Mouse (Mus musculus): Measurements from ENCODE around the gene Olfr414.

The Olfr414 gene

GRCm38 (mm10) chr1:174423764-174424163 is at the start of gene Olfr414:
TSS of gene Olfr414 (plus strand) at chr1:174424064.
- no peak for DNase-seq (ENCODE audit: low spot score in 2 of 2)

DNA sequence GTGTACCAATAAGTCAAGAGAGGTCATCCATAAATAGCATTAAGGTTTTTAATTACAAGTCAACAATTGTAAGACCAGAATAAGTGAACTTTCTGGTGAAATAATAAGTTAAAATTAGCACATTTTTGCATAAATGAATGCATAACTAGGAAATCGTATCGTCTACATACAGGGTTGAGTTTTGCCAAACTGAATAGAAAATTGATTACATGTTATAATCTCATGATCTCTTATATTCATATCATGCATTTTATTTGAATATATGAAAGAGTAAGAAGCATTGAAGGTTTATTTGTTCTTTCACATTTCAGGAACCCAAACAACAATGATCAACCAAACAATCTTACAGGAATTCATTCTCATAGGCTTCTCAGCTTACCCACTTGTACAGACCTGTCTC is 33.1 kb upstream of the Olfr414 start, which contains the start of gene Olfr248:
Olfr248 (plus strand) TSS at position 301 of the 400 bp plus-strand sequence.
- no peak for DNase-seq (ENCODE audit: low spot score in 2 of 2)

GRCm38 (mm10) chr1:174422959-174423358 is 905 bp upstream of the Olfr414 start:
- no peak for DNase-seq (ENCODE audit: low spot score in 2 of 2)

DNA sequence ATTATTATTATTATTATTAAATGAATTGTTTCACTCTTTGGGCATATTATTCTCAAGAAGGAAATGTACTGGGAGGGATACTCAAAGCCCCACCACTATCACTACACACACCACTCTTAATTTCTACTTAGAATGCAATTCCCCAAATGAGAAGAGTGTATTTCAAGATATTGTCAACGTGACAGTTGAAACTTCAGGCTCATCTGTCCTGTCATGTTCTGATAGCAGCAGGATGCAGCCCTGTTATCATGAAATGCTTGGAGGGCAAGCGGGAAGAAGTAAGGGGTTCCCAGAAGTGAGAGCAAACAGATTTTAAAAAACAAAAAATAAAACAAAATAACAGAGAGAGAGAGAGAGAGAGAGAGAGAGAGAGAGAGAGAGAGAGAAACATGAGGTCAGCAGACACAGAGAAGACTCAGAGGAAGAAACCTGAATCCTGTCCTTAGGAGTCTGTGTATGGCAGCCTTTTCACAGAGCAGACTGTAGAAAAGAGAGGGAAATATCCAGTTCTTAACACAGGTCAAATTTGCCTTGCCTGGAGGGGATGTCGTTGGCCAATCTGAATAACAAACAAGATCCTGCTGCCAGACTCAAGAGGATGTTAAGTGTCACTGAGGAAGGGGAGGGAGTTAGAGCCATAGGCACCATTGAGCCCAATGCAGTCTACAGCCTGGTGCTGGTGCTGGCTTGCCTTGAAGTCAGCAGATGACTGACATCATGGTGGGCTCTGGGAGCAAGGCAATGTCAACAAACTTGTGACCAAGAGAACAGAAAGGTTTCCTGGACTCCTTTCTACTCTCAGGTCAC is 2.5 kb downstream of the Olfr414 start:
- DNase-seq (ENCODE audit: low spot score in 2 of 2) = no peak

GRCm38 (mm10) chr1:174427402-174427801 is 3.5 kb downstream of the Olfr414 start:
- no peak for DNase-seq (ENCODE audit: low spot score in 2 of 2)

DNA sequence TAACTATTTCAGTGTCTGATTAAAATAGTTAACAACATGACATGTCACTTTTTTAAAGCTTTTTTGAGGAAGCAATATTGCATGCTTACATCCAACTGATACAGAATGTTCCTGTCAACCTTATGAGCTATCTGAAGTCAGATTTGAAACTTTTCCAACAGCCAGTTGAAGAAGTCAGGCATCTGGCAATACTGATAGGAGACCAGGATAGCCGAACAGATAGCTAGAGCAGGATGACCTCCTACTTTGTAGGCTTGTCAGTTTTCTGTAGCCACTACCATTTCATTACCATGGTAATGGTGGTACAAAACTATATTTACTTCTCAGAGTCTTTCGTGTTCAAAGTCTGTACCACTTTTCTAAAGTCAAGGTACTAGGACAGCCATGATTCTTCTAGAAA is 4.5 kb downstream of the Olfr414 start:
- DNase-seq (ENCODE audit: low spot score in 2 of 2) = no peak

DNA sequence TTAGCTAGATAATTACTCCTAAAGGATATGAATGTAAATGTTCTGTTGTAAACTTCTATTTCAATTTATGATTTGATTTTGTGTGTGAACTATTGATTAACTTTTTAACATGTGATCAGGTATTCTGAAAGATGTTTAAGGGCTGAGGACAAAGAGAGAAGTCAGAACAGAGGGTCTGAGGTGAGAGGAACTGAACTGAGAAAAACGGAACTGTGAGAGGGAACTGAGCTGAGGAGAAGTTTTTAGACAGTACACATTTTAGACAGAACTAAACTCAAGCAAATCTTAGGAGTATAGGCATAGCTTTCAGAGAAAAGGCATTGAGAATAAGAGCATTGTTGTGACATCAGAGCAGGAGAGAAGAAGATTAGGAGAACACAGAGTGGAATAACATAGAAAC is 10.3 kb downstream of the Olfr414 start:
- DNase-seq (ENCODE audit: low spot score in 2 of 2) = no peak

GRCm38 (mm10) chr1:174441782-174442181 is 17.9 kb downstream of the Olfr414 start, which contains the start of gene Olfr220:
TSS of gene Olfr220 (plus strand) at chr1:174442082.
- DNase-seq (ENCODE audit: low spot score in 2 of 2) = no peak

GRCm38 (mm10) chr1:174455100-174455499 is 31.2 kb downstream of the Olfr414 start:
- no peak for DNase-seq (ENCODE audit: low spot score in 2 of 2)

DNA sequence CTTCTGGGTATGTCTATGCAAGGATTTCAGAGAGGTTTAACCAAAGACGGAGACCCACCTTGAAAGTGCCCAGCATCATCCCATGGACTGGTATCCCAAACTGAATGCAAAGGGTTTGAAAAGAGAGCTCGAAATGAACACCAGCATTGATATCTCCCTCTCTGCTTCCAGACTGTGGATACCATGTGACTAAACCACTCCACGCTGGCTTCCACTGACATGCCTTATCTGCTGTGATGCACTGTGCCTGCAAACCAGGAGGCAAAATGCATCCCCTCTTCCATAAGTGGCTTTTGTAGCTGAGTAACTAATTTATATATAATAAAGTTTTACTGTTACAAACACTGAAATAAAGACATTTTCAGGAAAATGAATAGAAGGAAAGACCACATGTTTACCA is 41.5 kb downstream of the Olfr414 start:
- DNase-seq (ENCODE audit: low spot score in 2 of 2) = no peak

- DNase-seq (ENCODE audit: low spot score in 2 of 2) = no peak
These were observed 42.4 kb downstream of the Olfr414 start for GRCm38 (mm10) chr1:174466240-174466639.

- peak; percentile 18 to 22 for DNase-seq (ENCODE audit: low spot score in 2 of 2)
These were observed 45.9 kb downstream of the Olfr414 start for GRCm38 (mm10) chr1:174469736-174470135.

- peak; percentile 9 to 51 for DNase-seq (ENCODE audit: low spot score in 2 of 2)
These were observed 58.7 kb downstream of the Olfr414 start for GRCm38 (mm10) chr1:174482567-174482966.
